Mouse (Mus musculus): ENCODE data around the gene Cadm1.

The Cadm1 gene

DNA sequence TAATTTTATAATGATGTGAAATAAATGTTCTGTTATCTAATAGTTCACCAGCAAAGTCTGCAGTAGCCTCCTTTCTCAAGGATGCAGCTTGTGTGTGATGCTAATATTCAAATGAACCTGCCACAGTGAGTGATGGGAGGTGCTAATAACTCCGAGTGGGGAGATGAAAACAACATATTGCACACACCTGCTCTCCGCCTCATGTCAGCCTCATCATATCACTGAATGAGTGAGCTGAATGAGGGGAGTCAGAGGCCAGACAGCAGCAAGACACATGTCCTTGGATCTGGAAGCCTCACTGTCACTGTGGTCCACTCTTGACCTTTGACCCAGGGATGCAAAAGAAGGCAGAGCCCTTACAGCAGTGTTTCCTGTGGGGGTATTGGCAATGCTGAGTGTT, 156.9 kb downstream of the Cadm1 start:
- no peak for DNase-seq

DNA sequence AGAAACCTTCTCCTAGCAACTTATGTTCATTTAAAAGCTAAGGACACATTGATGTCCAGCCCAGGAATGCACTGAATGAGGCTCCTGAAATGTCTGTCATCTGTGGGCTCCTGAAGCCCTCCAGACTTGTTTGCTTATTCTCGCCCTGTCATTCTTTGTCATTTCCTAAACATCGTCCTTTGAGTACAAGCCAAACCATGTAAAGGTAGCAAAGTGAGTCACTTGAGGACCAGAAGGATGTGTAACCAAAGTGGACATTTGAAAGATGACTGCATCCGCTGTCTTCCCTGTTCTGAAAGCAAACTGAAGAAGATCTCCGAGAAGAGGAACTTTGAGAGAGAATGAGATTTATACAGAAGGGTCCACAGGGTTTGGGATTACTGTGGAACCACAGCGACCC, 157.6 kb downstream of the Cadm1 start:
- no peak for DNase-seq

DNA sequence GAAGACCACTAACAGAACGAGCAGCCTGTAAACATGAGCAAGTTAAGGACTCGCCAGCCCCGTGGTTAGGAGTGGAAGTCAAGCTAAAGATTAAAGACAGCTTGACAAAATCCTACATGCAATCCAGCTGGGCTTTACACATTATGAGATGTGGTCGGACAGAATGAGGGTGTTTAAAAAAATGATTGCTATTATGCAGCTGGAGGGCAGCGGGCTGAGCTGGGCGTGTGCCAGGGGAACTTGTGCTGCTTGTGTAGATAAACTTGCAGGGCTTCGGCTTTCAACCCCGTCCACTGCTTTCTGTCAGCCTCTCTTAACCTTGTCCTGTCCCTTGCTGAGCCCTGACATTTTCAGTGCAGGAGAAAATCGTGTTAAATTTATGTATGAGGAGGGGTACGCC, 158.3 kb downstream of the Cadm1 start:
- DNase-seq, result no peak

DNA sequence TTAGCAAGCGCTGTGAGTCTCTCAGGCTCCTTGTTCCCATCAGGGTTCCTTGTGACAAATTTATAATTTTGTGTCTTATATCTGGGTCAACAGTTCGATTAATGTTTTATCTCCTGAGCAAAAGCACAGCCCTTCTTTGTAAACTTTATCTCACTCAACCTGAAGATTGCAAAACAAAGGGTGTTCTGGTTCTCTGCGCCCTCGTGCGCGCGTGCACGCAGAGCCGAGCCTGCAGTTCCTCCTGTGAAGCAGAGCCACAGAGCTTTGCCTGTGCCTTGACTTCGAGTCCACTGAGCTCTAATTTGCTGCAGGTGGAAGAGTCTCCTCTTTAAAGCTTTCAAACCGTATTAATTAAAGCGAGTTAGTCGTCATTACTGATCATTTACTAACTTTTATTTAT, 162.9 kb downstream of the Cadm1 start:
- no peak for DNase-seq

DNA sequence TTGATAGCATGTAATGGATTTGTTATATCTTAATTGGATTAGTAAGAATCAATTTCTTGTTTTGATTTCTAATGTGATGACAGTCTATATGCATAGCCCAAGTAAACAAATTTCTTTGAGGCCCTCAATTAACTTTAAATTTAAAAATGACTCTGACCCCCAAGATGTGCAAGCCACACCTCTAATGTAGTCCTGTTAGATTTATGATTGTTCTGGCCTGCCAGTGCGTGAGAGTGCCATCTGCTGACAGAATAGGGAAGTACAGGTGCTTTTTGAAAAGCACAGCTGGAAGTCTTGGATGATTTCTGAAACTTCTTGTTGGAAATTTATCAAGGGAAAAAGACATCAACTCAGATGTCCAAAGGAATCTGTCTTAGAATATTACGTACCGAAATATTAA, 169.1 kb downstream of the Cadm1 start:
- peak; percentile 40 to 49 for DNase-seq

DNA sequence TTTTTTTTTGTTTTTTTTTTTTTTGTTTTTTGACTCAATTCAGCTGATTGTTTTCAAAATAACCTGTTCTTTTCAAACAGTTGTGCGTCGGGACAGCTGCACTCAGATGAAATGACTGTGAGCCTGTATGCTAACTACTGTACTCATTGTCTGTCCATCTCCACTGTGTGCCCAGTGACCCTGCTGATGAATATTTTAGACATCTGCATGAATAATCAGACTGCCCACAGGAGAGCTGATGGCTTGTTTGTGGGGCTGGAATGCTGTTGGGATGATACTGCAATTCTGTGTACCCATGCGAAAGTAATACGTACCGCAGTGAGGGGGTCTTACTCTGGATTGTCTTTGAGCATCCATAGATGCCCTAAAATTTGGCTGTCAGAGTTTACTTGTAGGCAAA, 170.0 kb downstream of the Cadm1 start:
- DNase-seq, result no peak

DNA sequence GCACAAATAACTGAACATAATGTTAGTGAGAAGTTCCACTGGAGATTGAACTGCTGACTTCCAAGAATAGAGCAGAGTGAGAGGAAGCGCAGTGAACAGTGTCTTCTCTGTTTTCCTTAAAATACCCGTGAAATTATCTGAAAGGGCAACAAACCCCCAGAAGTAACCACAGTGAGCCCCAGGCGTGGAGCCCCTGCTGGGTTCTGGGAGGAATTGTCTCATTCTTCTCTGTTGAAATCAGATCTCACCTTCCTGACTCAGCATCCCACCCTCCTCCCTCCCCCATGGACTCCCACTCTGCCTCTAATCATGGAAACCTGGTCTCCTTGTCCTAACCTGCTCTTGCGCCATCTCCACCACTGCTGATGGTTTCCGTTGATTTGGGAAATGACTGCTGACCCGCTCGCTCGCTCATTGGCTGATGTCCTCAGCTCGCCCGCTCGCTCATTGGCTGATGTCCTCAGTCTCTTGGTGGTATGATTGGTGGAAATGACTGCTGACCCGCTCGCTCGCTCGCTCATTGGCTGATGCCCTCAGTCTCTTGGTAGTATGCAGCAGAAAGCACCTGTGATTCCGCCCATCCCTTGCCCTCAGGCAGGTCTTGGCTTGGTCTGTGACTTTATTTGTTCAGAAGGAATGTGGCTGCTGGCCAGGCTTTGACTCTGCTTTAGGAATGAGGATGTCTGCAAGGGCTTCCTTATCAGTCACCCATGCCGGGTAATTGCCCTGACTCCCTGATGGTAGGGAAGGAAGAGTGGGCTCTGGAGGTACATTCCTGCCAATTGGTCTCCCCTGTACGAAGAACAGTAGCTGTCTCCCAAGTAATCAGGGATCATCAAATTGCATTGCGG, 173.3 kb downstream of the Cadm1 start:
- no peak for DNase-seq

DNA sequence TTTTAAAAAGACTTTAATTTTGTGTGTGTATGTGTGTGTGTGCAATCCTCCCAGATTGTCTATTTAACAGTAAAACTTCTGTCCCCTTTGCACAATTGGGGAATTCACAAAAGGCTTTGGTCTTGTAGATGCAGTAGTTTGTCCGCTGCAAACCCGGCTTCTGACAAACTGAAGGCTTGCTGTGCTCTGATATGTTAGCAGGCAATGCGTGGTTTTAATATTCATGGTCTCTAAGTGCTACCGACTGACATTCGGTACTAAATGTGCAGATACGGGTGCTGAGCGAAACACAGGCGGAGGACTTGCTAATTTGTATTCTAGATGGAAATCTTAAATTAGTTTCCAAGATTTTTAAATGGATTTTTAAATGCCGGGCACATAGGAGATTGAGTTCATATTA, 176.4 kb downstream of the Cadm1 start:
- DNase-seq, result no peak

DNA sequence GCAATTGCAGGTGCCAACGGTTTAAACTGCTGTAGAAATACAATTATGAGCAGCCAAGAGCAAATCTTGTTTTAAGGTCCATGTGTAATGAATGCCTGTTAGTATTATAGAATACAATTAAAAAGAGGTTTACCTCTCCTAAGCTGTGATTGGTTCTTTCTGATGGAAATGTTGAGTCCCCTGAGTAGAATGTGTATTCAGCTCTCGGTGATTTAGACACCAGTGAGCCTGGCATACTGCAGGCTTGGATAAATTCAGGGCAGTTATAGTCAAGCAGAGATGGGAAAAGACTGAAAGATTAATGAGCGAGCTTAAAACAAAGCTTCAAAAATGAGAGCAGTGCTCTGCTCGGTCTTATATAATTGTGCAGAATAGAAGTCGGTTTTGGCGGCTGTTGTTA, 177.4 kb downstream of the Cadm1 start:
- no peak for DNase-seq

DNA sequence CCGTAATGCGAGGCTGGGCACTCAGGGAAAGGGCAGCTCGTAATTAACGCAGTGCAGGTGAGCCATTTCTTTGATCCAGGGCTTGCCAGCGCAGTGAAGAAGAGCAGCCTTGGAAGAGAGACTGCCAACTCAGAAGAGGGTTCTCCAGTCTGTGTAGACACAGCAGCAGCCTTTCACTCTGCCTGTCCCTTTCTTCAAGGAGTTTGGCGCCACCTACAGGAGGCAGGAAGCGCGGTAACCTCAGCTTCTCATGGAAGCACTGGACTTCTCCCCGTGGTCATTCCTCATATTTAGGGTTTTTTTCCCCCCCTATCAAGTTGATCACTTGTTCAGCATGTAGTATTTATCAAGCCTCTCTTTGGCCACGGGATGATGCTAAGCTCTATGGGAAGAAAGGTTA, 178.3 kb downstream of the Cadm1 start:
- DNase-seq, result peak; percentile 21 to 34

DNA sequence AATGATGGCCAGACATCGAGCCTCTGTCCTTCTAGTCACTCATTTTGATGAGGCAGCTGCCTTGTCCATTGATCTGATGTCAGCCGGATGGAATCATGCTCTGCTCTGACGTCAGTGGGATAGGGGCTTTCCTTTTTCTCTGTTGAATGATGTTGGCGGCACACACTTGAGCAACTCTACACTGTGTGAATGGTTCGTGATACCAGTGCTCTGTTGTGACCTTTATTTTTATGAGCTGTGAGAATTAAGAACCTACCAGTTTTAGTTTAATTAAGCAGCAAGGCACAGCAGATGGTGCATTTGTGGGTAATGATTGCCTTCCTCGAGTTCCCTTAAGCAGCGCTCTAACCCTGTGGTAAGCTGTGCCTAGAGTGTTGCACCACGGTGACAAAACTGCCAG, 181.0 kb downstream of the Cadm1 start:
- no peak for DNase-seq

DNA sequence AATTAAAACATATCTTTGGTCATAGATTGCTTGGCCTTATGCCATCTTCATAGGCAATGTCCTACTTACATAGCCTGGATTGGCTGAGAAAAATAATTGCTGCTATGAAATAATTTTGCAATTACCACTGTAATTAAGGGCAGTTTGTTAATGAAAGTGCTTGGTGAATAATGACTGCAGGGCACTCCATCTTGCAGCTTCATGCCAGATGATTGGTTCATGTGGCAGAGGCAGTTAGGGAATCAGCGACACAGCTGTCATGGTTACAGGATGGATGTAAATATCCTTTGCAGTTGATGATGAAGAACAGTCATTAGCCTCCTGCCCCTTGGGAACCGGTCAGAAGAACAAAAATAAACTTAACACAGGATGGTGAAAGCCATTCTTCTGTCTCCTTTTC, 184.6 kb downstream of the Cadm1 start:
- no peak for DNase-seq

DNA sequence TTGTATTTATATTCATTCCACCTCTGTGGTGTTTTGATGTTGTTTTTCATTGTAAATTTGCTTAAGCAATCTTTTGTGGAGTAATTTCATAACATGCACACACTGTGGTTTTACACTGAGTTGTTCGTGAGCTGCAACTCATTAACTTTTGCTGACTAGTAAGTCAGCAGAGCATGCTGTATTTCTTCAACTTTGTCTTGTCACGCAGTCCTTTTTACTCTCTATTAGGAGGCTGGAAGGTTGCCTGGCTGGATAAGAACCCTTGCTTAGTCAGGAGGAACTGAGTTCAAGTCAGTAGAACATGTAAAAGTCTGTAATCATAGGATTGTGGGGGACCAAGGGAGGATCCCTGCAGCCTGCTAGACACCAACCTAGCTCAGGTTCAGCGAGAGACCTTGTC, 185.4 kb downstream of the Cadm1 start:
- no peak for DNase-seq

DNA sequence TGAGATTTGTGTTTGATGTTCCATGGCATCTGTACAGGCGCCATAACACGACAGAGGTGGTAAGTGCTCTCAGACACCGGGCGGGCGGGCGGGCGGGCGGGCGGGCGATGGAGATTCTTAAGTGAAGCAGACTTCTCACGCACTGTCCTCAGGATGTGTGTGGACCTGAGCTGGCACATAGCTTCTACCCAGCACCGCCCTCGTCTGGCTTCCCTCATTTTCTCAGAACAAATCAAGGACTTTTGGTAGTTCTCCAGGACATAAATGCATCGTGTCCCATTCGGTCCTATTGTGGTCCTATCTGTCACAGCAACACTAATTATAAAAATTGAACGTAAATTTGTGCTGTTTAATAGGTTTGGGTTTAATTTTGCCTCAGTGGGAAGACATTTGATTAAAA, 186.9 kb downstream of the Cadm1 start:
- no peak for DNase-seq

DNA sequence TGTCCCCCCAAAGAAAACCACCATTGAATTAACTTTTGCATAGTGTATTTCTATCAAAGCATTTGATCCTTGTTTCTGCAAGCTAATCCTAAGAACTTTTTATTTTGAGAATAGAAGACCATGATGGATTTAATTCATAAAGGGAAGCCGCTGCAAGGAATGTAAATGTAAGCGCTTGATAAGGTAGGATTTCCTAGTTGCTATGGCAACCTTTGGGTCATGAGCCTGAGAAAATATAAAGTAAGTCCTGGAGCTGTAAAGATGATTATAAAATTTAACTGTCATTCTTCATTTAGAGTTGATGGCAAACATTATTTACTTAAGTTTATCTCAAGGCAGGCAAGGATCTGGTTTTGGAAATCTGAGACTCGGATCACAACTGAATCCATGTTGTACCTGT, 197.6 kb downstream of the Cadm1 start:
- DNase-seq, result no peak

DNA sequence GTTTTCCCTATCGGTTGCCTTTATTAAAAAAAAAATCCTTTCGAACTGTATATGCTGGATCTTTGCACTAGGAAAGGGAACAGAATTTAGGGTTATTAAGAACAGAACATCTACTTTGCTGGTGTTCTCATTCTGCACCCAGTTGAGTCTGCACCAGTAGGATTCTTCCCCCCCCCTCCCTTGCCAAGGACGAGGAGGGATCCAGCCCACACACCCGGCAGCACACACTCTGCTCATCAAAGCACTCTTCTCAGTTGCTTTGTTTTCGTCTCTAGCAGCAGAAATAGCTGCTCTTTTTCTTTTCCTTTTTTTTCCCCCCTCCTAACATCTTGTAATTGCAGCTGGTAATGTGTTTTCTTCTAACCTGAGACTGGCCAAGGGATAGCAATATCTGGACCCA, 198.9 kb downstream of the Cadm1 start:
- no peak for DNase-seq

DNA sequence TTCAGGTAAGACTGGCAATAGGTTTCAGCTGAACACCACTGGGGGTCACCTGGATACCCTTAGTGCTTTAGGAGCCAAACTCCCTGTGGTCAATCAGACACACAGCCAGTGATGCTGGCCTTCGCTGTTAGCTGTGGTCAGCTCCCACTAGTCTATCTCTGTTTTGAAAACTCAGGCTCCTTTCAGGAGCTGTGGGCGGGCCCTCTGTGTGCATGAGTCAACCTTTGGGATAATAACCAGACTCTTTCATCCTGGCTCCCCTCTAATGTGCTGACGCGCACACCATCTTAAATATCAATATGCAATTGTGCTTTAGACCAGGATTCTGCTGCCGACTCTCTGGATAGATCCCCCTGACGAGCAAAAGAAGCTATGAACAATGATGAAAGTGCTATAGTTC, 200.3 kb downstream of the Cadm1 start:
- DNase-seq, result no peak

DNA sequence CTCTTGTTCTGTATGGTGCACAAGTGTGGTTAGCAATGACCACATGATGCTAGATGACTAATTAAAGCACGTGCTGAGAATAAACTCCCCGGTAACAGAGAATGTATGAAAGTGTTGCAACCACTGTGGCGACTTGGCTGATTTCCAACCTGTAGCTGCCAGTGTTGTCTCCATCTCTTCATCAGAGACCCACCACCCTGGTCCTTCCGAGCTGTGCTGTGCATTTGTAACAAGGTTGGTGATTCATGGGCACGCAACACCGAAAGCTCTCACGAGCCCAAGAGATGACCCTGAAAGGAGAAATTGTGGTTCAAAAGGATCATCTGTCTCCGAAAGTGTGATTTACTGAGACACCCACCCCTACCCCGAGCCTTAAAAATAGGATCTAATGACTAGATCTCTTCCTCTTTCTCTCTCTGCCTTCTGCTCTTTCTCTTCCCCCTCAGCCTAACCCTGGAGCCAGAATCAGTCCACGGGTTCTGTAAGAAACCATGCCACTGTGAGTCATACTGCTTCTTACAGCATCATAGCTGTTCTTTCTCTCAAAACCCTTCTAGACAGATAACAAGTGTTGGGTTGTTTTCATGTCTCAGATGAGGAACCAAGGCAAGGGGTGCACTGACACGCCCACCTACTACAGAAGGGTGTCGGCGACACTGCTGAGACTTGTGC, 203.9 kb downstream of the Cadm1 start:
- DNase-seq, result peak; percentile 21 to 35

DNA sequence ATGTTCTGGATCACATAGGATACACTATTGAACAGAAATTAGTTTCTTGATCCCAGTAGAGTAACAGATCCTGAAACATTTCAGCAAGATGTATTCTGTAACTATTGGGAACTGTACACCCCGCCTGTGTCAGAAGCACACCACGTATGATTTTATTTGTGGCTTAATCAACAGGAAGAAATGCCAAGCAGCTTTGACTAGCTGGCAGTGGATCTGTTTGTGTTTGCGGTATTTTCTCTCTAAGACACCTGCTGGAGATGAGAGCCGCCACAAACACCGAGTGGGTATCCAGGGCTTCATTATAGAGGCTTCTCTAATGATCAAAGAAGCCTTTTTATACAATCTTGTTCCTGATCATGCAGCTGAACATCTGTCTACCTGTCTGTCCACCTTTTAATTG, 204.9 kb downstream of the Cadm1 start:
- DNase-seq, result no peak

DNA sequence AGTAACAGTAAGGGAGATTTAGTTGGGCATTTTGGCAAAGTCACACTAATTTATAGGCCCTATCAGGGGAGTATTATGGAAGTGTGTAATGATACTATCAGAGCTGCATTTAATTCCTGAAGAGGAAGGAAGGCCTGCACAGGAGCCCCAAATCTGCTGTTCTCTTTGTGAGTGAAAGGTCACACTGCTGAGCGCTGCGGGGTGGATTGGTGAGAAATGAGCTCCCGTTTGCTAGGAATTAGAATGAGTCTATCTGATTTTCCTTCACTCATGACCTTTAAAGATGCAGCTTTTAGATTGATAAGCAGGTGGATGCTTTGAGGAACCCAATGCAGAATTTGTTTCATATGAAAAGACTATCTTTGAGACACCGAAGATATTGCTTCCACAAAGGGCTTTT, 208.8 kb downstream of the Cadm1 start:
- DNase-seq, result no peak

DNA sequence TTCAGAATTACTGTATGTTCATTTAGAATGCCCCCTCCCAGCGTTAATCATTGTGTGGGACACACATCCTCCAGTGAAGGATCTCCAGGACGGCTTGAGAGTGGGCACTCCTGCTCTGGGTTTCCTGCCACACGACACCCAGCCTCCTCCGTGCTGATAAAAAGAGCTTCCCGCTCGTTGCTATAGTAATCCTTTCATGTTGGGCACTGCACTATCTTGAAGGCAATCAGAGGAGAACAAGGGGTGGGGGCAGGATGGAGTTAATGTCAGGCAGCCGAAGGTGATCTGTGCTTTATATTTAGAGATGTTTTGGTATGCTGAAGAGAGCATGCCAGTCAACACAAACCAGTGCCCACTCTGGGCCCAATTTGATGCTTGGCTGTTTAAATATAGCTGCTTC, 209.3 kb downstream of the Cadm1 start:
- no peak for DNase-seq

DNA sequence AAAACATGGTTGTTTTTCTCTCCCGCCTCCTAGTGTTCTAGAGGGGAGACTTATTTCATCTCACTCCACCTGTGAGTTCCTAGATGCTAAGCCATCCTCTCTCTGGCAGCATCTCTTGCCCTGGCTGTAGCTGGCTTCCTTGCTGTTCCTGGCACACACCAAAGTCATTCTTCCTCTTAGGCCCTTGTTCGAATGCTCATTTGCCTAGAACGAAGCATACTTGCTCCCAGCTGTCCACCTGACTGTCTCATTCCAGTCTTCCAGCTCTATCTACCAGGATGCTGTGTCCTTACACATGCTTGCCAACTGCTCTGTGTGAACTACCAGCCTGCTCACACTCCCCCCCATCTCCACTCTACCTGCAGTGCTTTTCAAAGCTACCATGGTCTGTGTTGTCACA, 211.8 kb downstream of the Cadm1 start:
- DNase-seq, result no peak

DNA sequence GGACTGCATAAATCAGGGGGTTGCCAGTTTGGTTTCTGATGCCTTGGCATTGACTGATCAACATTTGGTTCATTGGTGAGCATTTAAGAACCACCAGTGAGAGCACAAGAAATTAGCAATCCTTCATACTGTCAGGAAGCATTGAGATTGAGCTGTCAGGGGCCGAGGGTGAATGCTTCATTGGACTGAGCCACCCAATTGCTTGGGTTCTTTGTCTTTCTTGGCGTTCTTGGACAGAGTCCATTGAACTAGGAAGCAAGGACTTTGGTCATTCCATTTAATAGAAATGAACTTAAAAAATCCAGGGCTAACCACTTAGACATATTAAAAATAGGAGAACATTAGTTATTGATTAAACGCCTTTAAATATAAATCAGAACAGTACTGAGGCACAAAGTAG, 214.9 kb downstream of the Cadm1 start:
- no peak for DNase-seq

DNA sequence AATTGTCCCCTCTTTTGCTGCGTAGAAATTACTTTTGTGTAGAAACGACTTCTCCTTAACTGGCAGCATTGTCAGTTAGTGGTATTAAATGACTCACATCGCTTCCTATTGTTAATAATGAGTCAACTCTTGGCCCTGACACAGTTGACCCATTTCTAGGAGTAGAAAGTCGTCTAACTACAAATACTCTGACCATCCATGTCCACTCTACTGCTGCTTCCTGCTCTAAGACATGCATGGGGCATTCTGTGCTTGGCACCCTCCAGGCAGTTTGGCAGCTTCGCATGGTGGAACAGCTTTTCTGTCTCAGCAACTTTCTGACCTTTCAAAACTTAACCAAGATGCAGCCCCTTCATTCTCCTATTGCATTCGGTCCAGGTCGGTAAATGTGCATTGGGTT, 215.7 kb downstream of the Cadm1 start:
- no peak for DNase-seq

DNA sequence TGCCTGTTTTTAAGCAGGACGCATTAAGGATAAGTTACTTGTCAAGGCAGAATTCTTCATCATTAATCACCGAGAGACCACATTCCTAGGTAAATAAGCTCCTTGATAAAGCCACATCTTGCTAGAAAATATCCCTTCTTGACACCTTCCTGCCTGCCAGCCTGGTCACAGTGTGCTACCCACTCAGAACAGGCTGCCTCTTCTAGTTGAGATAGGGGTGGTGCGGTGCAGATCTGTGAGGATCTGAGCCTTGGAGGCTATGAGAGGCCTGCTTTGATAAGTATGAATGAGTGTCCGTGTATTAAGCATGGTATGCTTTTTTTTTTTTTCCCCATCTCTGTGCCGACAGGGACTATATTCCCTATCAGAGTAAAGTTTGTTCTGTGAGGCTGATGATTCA, 219.2 kb downstream of the Cadm1 start:
- DNase-seq, result no peak
